Mouse (Mus musculus) limb, embryonic 11.5 days (tissue): ENCODE results near the gene Sh3bgrl2. TPM values are rescaled to one million over a fixed set of nuclear protein-coding genes. Genes with fewer than 3 reads are reported as not detected.

Experiments
- ATAC-seq: fragments of 200-750 bp; cut with Nextera tagmentation; 2 replicates; pipeline ENCODE4 v1.8.0; 2017; ENCODE audit warnings: low read depth; ENCODE audit not compliant: insufficient number of reproducible peaks, low FRiP score, low TSS enrichment
- DNase-seq: peaks from one replicate; pipeline ENCODE4 v3.0.0-alpha.2; 2015; ENCODE audit warnings: low spot score
- H3K27ac ChIP-seq: fragments of 300-500 bp; sonication (generic); replicated peaks from 2 replicates; pipeline ENCODE4 v1.5.1; 2014; ENCODE audit warnings: low read depth, mild to moderate bottlenecking, low read length
- H3K27me3 ChIP-seq: fragments of 300-500 bp; sonication (generic); 2 replicates; pipeline ENCODE4 v1.6.1; 2014; ENCODE audit warnings: mild to moderate bottlenecking, low read length, mixed read lengths; ENCODE audit not compliant: control insufficient read depth, insufficient read depth
- H3K36me3 ChIP-seq: fragments of 300-500 bp; sonication (generic); 2 replicates; pipeline ENCODE4 v1.6.1; 2014; ENCODE audit warnings: mild to moderate bottlenecking, low read length, moderate library complexity, mixed read lengths; ENCODE audit not compliant: control insufficient read depth, insufficient read depth
- H3K4me1 ChIP-seq: fragments of 300-500 bp; sonication (generic); 2 replicates; pipeline ENCODE4 v1.6.1; 2014; ENCODE audit warnings: low read length, mixed read lengths; ENCODE audit not compliant: control insufficient read depth, insufficient read depth
- H3K4me2 ChIP-seq: fragments of 300-500 bp; sonication (generic); 2 replicates; pipeline ENCODE4 v1.6.1; 2014; ENCODE audit warnings: low read depth, mild to moderate bottlenecking, moderate library complexity; ENCODE audit not compliant: severe bottlenecking
- H3K4me3 ChIP-seq: fragments of 300-500 bp; sonication (generic); 2 replicates; pipeline ENCODE4 v1.5.1; 2014; ENCODE audit warnings: low read depth, low read length
- H3K9ac ChIP-seq: fragments of 300-500 bp; sonication (generic); 2 replicates; pipeline ENCODE4 v1.6.1; 2014; ENCODE audit warnings: mild to moderate bottlenecking, low read length
- H3K9me3 ChIP-seq: fragments of 300-500 bp; sonication (generic); 2 replicates; pipeline ENCODE4 v1.6.1; 2016; ENCODE audit warnings: low read length; ENCODE audit not compliant: control insufficient read depth
- WGBS: fragments of 180-500 bp; shearing (Covaris S2); extraction: QIAGEN DNeasy Blood & Tissue Kit; methylation state at CpG from one replicate; pipeline ENCODE4 v1.1.7; 2014; 5-methylcytosine and 5-hydroxymethylcytosine counted together
- polyA plus RNA-seq: library from polyadenylated mRNA; unstranded; fragments of >200 nt; fragmentation: Nextera tagmentation; extraction: Ambion mirVana; gene quantifications from 2 replicates; pipeline ENCODE4 v1.2.1, GENCODE M21; 2014

Sh3bgrl2 gene
- polyA plus RNA-seq, 1 experiment from 2014 or later: 14.0 TPM

DNA sequence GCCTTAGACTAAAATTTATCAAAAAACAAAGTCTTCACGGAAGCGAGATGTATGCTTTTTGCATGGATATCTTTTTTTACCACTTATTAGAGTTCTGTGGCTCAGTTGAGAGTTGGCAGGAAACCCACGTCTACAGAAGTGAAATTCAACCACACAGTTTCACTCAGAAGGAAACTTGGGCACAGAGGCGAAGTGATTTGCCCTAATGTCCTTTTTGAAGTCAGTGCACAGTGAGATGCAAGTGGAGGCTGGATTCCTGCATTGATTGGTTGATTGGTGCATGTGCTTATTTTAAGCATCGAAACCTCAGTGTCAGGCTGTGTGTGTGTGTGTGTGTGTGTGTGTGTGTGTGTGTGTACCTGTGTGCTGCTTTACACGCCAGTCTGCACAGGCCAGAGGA lies 3.5 kb downstream of the Sh3bgrl2 start:
- H3K27ac ChIP-seq: no peak overlapping the region
- WGBS: 87% methylated on average over 6 of the region's 6 CpGs
- H3K4me1 ChIP-seq: peaks cover 4% of the 10 kb centered on the region
- DNase-seq (no peak), ATAC-seq (no peak)
- no peaks in the 10 kb centered on the region for H3K36me3 ChIP-seq
- H3K9ac ChIP-seq: no peak overlapping the region
- no peaks in the 10 kb centered on the region for H3K27me3 ChIP-seq
- H3K4me3 ChIP-seq: no peak overlapping the region
- H3K4me2 ChIP-seq: no peak overlapping the region
- H3K9me3 ChIP-seq: no peaks in the 10 kb centered on the region

DNA sequence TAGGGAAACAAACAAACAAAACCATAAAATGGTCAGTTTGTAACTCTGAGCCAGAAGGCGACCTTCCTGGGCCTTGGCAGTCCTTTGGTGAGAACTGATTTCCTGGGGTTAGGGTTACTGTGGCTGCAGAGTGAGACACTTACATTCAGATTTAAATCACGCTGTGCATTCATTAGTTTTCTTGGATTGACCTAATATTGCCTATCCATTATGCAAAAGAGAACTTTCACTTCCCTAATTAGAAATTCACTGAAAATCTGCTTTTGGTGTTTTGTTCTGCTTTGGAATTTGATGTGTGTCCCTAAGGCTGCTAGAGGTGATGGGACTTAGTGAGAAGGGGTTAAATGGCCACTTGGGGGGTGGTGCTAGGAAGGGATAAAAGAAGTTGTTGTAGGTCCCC lies 7.5 kb downstream of the Sh3bgrl2 start:
- peaks cover 6% of the 10 kb centered on the region for H3K4me1 ChIP-seq
- no peak for ATAC-seq

DNA sequence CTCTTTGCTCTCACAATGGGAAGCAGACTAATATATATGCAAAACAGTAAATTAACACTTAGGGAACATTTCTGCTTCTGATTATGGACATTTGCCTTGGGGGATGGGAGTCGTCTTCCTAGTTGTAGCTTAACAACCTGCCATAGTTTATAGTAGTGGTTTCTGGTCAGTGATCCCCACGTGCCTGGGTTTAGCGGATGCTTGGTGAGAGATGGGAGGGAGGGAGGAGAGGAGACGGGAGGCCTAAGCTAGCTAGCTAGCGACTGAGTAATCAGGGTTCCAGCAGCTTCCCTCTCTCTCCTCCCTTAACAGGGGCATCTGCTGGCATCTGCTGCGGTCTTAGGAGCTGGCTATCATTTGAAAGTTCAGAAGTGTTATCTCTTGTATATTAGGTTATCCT lies 8.1 kb downstream of the Sh3bgrl2 start:
- no peak for ATAC-seq
- Histone ChIP-seq H3K9me3 (no peaks in the 10 kb centered on the region), H3K27ac (no peak overlapping the region), H3K4me1 (peaks cover 6% of the 10 kb centered on the region), H3K36me3 (no peaks in the 10 kb centered on the region), H3K27me3 (no peaks in the 10 kb centered on the region), H3K4me2 (no peak overlapping the region), H3K4me3 (no peak overlapping the region), H3K9ac (no peak overlapping the region)
- DNase-seq: no peak
- WGBS: 21% methylated on average over 6 of the region's 6 CpGs

More for the DNA sequence above, 7.5 kb downstream of the Sh3bgrl2 start:
- Histone ChIP-seq H3K36me3 (no peaks in the 10 kb centered on the region), H3K27me3 (no peaks in the 10 kb centered on the region), H3K9me3 (no peaks in the 10 kb centered on the region), H3K4me3 (no peak overlapping the region), H3K9ac (no peak overlapping the region), H3K4me2 (no peak overlapping the region), H3K27ac (no peak overlapping the region)
- no peak for DNase-seq
- WGBS: 58% methylated on average over 2 of the region's 2 CpGs

DNA sequence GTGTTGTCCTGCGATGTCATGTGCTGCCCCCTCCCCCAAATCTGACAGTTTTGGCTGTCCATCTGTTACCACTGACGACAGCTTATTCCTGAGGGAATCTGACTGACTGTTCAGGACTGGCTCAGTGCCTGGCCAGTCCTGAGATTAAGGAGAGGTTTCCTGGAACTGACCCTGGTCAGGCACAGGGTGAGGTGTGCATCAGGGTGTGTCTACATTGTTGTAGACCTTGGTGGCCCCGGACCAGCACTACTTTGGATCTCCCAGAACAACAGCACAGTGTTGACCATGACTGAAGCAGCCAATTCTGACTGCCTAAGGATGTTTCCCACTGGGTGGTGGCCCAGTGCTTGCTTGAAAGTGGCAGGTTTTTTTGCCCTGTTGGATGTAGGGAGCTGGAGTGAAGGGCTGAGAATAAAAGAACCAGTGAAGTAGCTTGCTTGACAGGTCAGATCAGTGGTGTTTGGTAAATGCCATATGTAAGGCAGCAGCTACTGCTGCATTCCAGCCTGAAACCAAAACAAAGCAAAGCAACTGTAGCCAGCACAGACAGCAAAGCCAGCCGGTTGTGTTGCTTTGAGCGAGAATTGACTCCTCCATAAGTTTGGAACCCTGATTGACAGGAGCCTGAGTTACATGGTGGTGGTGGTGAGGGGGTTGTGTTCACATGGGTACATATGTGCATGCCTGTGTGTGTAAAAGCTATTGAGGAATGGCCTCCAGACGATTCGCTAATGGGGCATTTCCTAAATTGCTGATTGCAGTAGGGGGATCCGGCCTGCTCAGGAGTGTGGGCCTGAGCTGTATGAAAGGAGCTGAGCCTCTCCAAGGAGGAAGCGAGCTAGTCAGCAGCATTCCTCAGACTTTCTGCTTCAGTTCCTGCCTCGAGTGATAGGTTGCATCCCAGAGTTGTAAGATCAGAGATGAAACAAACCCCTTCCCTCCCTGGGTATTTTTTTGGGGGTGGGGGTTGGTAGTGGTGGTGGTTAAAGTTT lies 8.9 kb downstream of the Sh3bgrl2 start:
- Histone ChIP-seq H3K27me3 (no peaks in the 10 kb centered on the region), H3K36me3 (no peaks in the 10 kb centered on the region), H3K4me2 (no peak overlapping the region), H3K4me3 (no peak overlapping the region), H3K9me3 (no peaks in the 10 kb centered on the region), H3K4me1 (peaks cover 6% of the 10 kb centered on the region), H3K9ac (no peak overlapping the region), H3K27ac (no peak overlapping the region)
- ATAC-seq (no peak; the same call in none of the 2 replicates), DNase-seq (no peak)
- WGBS: 42% methylated on average over 10 of the region's 10 CpGs

DNA sequence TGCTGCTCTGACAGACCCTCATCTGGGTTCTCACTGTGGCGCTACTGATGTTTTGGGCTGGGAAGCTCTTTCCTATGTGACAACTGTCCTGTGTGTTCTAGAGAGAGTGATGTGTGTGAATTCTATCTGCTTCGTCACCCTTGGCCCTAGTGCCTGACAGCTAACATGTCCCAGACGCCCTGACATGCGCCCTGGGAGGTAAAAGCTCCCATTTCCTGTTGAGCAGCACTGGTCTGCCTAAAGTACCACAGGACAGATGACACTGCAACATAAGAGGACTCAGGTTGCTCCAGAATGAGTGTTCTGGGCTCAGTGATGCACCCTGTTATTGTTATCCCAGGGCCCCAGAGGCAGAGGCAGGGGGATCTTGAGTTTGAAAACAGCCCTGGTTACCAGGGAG lies 12.5 kb downstream of the Sh3bgrl2 start:
- no peaks in the 10 kb centered on the region for H3K36me3 ChIP-seq
- no peak overlapping the region for H3K4me3 ChIP-seq
- ATAC-seq (no peak), DNase-seq (no peak)
- no peak overlapping the region for H3K27ac ChIP-seq
- no peaks in the 10 kb centered on the region for H3K9me3 ChIP-seq
- no peaks in the 10 kb centered on the region for H3K27me3 ChIP-seq
- H3K4me1 ChIP-seq: peaks cover 10% of the 10 kb centered on the region
- no peak overlapping the region for H3K9ac ChIP-seq
- WGBS: 34% methylated on average over 4 of the region's 4 CpGs
- no peak overlapping the region for H3K4me2 ChIP-seq

DNA sequence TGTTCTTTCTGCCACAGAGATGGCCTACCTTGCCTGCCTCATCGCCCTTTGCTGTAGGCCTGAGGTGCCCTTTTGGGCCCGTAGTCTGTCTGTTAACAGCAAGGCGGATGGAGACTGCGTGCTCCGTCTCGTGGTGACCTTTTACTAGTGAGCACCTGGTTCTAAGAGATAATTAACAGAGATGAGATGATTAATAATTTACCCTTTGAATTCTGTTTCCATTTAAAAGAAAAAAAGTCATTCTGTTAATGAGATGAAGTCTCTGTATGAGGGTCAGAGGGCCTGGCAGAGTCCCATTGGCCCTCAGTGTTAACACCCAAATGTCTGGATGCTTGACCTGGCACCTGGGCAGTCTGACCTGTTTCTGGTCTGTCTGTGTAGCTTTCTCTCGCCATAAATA lies 14.8 kb downstream of the Sh3bgrl2 start:
- 82% methylated on average over 7 of the region's 7 CpGs for WGBS
- H3K4me3 ChIP-seq: no peak overlapping the region

DNA sequence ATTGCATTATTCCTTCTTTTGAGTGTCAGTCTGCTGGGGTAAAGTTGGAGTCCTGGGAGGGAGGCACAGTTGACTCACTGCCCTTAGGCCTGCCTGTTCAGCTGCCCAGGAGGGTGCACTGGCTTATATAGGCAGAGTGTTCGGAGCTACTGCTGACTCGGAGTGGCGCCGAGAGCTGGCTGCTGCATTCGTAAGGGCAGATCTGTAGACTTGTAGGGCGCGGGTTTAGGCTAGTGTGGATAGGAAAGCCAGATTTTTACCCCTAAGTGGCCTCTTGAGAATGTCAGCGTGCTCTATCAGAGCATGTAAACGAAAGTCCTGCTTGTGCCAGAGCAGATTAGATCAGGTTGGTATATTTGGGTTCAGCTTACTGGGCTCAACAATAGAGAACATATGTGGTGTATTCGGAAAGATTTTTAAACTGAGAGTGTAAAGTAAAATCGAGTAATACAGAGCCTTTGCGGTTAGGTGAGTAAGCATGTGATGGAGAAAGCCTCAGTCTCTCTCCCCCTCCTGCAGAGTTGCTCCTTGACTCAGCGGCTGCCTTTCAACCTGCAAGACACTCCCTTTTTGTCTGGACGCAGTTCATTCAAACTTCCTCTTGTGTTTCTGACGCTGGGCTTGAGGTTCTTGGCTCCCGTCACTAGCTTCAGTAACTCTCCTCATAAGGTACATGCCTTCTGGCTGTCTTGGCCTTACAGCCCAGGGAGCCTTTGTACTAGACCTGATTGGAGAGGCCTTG lies 15.9 kb downstream of the Sh3bgrl2 start:
- 66% methylated on average over 16 of the region's 16 CpGs for WGBS
- no peak overlapping the region for H3K9ac ChIP-seq
- no peak overlapping the region for H3K4me3 ChIP-seq
- DNase-seq (no peak), ATAC-seq (no peak)
- H3K4me1 ChIP-seq: peaks cover 10% of the 10 kb centered on the region; the same call in 1 of the 2 replicates
- no peaks in the 10 kb centered on the region for H3K9me3 ChIP-seq
- H3K27me3 ChIP-seq: no peaks in the 10 kb centered on the region
- no peak overlapping the region for H3K4me2 ChIP-seq
- no peak overlapping the region for H3K27ac ChIP-seq
- H3K36me3 ChIP-seq: no peaks in the 10 kb centered on the region

More for the DNA sequence above, 14.8 kb downstream of the Sh3bgrl2 start:
- Histone ChIP-seq H3K27me3 (no peaks in the 10 kb centered on the region), H3K9me3 (no peaks in the 10 kb centered on the region), H3K4me2 (no peak overlapping the region), H3K27ac (no peak overlapping the region), H3K4me1 (peaks cover 9% of the 10 kb centered on the region; the same call in 1 of the 2 replicates), H3K36me3 (no peaks in the 10 kb centered on the region), H3K9ac (no peak overlapping the region)
- ATAC-seq (no peak), DNase-seq (no peak)

DNA sequence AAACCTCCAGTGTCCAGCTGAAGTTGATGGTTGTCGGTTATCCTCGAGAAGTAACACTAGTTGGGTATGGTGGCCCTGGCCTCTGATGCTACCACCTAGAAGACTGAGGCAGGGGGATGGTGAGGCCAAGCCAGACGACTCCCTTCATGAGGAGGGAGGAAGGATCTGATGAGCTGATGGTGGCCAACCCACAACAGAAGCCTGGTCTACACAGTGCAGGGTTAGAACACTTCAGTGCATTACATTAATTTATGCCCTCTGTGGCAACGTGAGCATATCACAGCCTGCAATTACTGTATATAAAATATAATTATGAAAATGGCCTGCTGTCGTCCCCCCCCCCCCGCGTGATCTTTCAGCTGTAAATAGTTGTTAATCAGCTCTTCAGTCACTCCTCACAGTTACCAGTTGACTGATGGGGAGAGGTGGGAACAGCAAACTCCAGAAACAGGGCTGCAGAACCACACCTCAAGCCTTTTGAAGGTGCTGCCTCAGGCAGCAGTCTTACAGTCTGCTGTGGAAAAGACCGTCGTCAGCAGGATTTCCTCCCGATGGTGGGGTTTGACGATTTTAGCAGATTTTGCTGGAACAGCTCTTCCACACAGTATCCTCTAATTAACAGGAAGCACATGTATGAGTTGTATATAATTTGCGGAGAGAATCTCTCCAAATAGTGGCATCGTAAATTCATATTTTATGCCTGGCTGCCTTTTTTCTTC lies 17.0 kb downstream of the Sh3bgrl2 start:
- no peak for DNase-seq
- Histone ChIP-seq H3K4me1 (peaks cover 11% of the 10 kb centered on the region; the same call in 1 of the 2 replicates), H3K4me2 (no peak overlapping the region), H3K36me3 (no peaks in the 10 kb centered on the region), H3K9me3 (no peaks in the 10 kb centered on the region), H3K4me3 (no peak overlapping the region), H3K9ac (no peak overlapping the region), H3K27me3 (no peaks in the 10 kb centered on the region), H3K27ac (no peak overlapping the region)
- ATAC-seq: no peak
- WGBS: 55% methylated on average over 13 of the region's 13 CpGs
